Mouse (Mus musculus): ENCODE data around the gene Grik3. TPM values are rescaled to one million over a fixed set of nuclear protein-coding genes. Genes with fewer than 3 reads are reported as not detected.

Gene Grik3
- polyA plus RNA-seq, 1 experiment, result not detected

DNA sequence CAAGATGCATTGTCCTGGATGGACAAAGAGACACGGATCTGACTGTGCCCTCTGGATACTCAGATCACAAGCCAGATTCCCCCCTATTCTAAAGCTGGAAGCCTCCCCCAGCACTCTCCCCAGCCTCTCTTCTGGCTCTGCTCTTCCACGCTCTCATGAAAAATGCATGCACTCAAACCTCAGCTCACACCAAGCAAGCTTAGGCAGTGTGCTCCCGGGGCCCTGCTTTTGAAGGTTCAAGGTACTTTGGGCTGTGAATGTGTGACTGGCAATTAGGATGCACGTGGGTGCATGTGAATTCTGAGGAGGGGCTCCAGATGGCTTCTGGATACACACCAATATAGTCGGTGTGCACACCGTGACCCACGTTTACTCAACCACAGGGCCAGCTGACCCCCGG, 172.8 kb downstream of the Grik3 start:
- no peak overlapping the region for H3K27ac ChIP-seq (replicated peaks; ENCODE audit: low read depth, low read length)
- H3K4me1 ChIP-seq (ENCODE audit: control insufficient read depth, insufficient read depth, insufficient read length, low read length), result no peaks in the 10 kb centered on the region
- no peak overlapping the region for H3K4me3 ChIP-seq (ENCODE audit: insufficient read depth, low read depth, low read length)

- Histone ChIP-seq H3K27ac (replicated peaks; ENCODE audit: low read depth, low read length) (no peak overlapping the region), H3K4me3 (ENCODE audit: insufficient read depth, low read depth, low read length) (no peak overlapping the region), H3K4me1 (ENCODE audit: control insufficient read depth, insufficient read depth, insufficient read length, low read length) (no peaks in the 10 kb centered on the region)
Measured at GRCm38 (mm10) chr4:125665955-125666354, 175.5 kb downstream of the Grik3 start.

DNA sequence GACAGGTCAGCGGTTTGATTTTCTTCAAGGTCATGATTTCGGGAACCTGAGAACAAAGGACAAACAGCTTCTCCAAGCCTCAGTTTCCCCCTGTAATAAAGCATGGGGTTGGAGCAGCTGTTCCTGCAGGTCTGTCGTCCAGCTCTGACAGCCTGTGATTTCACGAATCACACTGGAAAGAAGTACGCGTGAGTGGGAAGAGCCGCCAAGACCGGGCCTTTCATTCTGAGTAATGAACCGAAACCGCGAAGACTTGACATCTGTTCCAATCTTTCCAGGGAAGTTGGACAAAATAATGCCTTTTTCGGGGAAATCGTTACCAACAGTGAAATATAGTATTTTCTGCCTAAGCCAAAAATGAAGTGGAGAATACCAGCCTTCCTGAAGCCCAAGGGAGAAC, 191.5 kb downstream of the Grik3 start:
- no peaks in the 10 kb centered on the region for H3K4me1 ChIP-seq (ENCODE audit: control insufficient read depth, insufficient read depth, insufficient read length, low read length)
- no peak overlapping the region for H3K4me3 ChIP-seq (ENCODE audit: insufficient read depth, low read depth, low read length)
- no peak overlapping the region for H3K27ac ChIP-seq (replicated peaks; ENCODE audit: low read depth, low read length)

- Histone ChIP-seq H3K4me1 (ENCODE audit: control insufficient read depth, insufficient read depth, insufficient read length, low read length) (no peaks in the 10 kb centered on the region), H3K4me3 (ENCODE audit: insufficient read depth, low read depth, low read length) (no peak overlapping the region), H3K27ac (replicated peaks; ENCODE audit: low read depth, low read length) (no peak overlapping the region)
Measured at GRCm38 (mm10) chr4:125687078-125687477, 196.6 kb downstream of the Grik3 start.

GRCm38 (mm10) chr4:125695431-125695830, 204.9 kb downstream of the Grik3 start:
- no peak overlapping the region for H3K4me3 ChIP-seq (ENCODE audit: insufficient read depth, low read depth, low read length)
- H3K27ac ChIP-seq (replicated peaks; ENCODE audit: low read depth, low read length), result no peak overlapping the region
- H3K4me1 ChIP-seq (ENCODE audit: control insufficient read depth, insufficient read depth, insufficient read length, low read length), result no peaks in the 10 kb centered on the region

GRCm38 (mm10) chr4:125696182-125696939, 205.9 kb downstream of the Grik3 start:
- H3K4me1 ChIP-seq (ENCODE audit: control insufficient read depth, insufficient read depth, insufficient read length, low read length), result no peaks in the 10 kb centered on the region
- no peak overlapping the region for H3K27ac ChIP-seq (replicated peaks; ENCODE audit: low read depth, low read length)
- no peak overlapping the region for H3K4me3 ChIP-seq (ENCODE audit: insufficient read depth, low read depth, low read length)

DNA sequence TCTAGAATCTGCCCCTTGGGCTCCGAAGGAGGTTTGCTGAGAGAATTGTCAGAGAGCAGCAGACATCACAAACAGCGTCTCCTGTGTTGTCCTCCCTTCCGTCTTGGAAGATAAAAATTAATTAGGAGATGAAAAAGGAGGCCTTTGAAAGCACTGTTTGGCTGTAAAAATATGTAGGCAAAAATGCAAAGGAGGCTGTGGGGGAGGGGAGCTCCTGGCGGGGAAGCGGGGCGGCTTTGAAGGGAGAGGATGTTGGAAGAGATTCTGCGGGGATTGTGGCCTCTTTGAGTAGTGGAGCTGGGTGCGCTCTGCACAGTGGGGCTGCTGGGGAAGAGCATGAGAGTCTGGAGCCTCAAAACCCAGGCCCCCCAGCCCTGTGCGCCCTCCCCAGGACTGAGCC, 207.1 kb downstream of the Grik3 start:
- Histone ChIP-seq H3K4me1 (ENCODE audit: control insufficient read depth, insufficient read depth, insufficient read length, low read length) (no peaks in the 10 kb centered on the region), H3K27ac (replicated peaks; ENCODE audit: low read depth, low read length) (no peak overlapping the region), H3K4me3 (ENCODE audit: insufficient read depth, low read depth, low read length) (no peak overlapping the region)

DNA sequence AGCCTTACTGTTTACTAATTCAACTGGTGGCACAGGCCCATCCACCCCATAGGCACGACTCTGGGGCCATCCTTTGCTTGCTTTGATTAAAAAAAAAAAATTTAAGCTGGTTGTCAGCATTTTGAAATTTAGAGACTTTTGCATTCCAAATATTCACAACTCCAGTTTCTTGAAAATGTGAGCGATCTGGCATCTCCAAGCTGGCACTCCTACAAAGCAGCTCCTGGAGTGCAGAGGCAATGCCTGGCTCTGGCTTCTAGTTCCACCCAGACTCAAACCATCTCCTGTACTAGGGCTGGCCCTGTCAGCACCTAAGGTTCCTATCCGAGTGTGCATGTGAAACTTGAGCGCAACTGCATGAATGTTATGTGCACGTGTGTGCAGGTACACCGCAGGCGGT, 208.6 kb downstream of the Grik3 start:
- Histone ChIP-seq H3K27ac (replicated peaks; ENCODE audit: low read depth, low read length) (no peak overlapping the region), H3K4me1 (ENCODE audit: control insufficient read depth, insufficient read depth, insufficient read length, low read length) (no peaks in the 10 kb centered on the region), H3K4me3 (ENCODE audit: insufficient read depth, low read depth, low read length) (no peak overlapping the region)

DNA sequence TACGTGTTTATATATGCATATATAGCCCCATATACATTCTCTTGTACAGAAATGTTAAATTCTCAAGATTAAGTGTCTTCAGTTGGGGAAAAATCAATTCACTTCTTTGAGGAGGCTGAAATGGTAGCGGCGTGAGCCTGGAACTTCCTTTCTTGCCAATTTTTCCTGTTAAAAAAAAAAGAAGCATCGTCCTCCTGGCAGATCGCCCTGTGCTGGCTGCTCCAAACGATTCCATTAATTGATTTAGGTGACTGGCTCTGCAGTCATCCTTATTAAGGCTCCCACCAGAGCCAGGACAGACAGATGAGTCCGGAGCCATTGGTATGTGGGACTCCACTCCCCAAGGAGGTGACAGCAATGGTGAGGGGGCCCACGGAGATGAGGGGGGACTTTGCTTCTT, 209.8 kb downstream of the Grik3 start:
- Histone ChIP-seq H3K4me3 (ENCODE audit: insufficient read depth, low read depth, low read length) (no peak overlapping the region), H3K4me1 (ENCODE audit: control insufficient read depth, insufficient read depth, insufficient read length, low read length) (no peaks in the 10 kb centered on the region), H3K27ac (replicated peaks; ENCODE audit: low read depth, low read length) (no peak overlapping the region)

GRCm38 (mm10) chr4:125702607-125703309, 212.3 kb downstream of the Grik3 start:
- Histone ChIP-seq H3K4me3 (ENCODE audit: insufficient read depth, low read depth, low read length) (no peak overlapping the region), H3K4me1 (ENCODE audit: control insufficient read depth, insufficient read depth, insufficient read length, low read length) (no peaks in the 10 kb centered on the region), H3K27ac (replicated peaks; ENCODE audit: low read depth, low read length) (no peak overlapping the region)

DNA sequence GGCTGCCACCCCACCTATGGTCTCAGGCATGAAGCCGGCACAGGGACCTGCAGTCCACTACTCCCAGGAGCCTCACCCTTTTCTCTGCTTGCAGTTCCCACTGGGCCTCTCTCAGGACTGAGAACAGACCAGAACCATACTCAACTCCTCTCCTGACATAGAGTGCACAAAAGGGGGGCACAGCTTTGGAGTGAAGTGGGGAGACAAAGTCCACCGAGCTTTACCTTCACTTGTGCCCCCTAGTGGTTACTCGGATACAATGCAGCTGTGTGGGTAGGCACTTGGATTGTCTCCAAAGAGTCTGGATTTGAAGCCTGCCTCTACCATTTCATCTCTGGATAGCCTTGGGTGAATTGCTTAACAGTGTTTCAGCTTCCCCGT, 212.8 kb downstream of the Grik3 start:
- Histone ChIP-seq H3K4me1 (ENCODE audit: control insufficient read depth, insufficient read depth, insufficient read length, low read length) (no peaks in the 10 kb centered on the region), H3K4me3 (ENCODE audit: insufficient read depth, low read depth, low read length) (no peak overlapping the region), H3K27ac (replicated peaks; ENCODE audit: low read depth, low read length) (no peak overlapping the region)

- Histone ChIP-seq H3K27ac (replicated peaks; ENCODE audit: low read depth, low read length) (no peak overlapping the region), H3K4me3 (ENCODE audit: insufficient read depth, low read depth, low read length) (no peak overlapping the region), H3K4me1 (ENCODE audit: control insufficient read depth, insufficient read depth, insufficient read length, low read length) (no peaks in the 10 kb centered on the region)
Measured at GRCm38 (mm10) chr4:125705746-125706145, 215.2 kb downstream of the Grik3 start.

DNA sequence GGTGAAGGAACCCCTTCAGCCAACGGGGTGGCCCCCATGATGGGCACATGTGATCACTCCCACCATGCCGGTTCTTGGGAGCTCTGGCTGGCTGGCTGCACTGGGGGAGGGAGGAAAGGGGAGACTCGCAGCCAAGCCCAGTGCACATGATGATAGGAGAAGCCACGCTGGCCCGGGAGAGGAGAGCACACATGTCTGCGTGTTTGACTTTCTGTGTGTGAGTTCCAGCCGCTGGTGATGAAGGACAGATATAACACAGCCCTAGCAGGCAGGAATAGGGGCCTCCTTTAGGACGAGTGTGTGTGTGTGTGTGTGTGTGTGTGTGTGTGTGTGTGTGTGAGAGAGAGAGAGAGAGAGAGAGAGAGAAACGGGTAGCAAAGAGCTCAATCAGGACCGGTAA, 219.2 kb downstream of the Grik3 start:
- Histone ChIP-seq H3K27ac (replicated peaks; ENCODE audit: low read depth, low read length) (no peak overlapping the region), H3K4me3 (ENCODE audit: insufficient read depth, low read depth, low read length) (no peak overlapping the region), H3K4me1 (ENCODE audit: control insufficient read depth, insufficient read depth, insufficient read length, low read length) (no peaks in the 10 kb centered on the region)

GRCm38 (mm10) chr4:125717881-125718280, 227.4 kb downstream of the Grik3 start:
- no peak overlapping the region for H3K4me3 ChIP-seq (ENCODE audit: insufficient read depth, low read depth, low read length)
- H3K4me1 ChIP-seq (ENCODE audit: control insufficient read depth, insufficient read depth, insufficient read length, low read length), result no peaks in the 10 kb centered on the region
- no peak overlapping the region for H3K27ac ChIP-seq (replicated peaks; ENCODE audit: low read depth, low read length)

GRCm38 (mm10) chr4:125718429-125719140, 228.1 kb downstream of the Grik3 start:
- Histone ChIP-seq H3K27ac (replicated peaks; ENCODE audit: low read depth, low read length) (no peak overlapping the region), H3K4me1 (ENCODE audit: control insufficient read depth, insufficient read depth, insufficient read length, low read length) (no peaks in the 10 kb centered on the region), H3K4me3 (ENCODE audit: insufficient read depth, low read depth, low read length) (no peak overlapping the region)

Measured in brown adipose tissue, adult 24 weeks (tissue).